Mouse (Mus musculus): ENCODE measurements around the gene Scrn3. TPM values are rescaled to one million over a fixed set of nuclear protein-coding genes. Genes with fewer than 3 reads are reported as not detected.
A peak's percentile ranks its signal among the peaks of the same experiment; 100 is the strongest.

Scrn3 gene
- polyA plus RNA-seq, 1 experiment from 2014 or later = 21.9 TPM

GRCm38 (mm10) chr2:73270071-73270592 is 42.3 kb upstream of the Scrn3 start:
- peaks cover 29% of the 10 kb centered on the region for H3K4me1 ChIP-seq (ENCODE audit: insufficient read depth)
- no peaks in the 10 kb centered on the region for H3K36me3 ChIP-seq (replicated peaks; ENCODE audit: insufficient read depth, low read length)
- H3K4me3 ChIP-seq (ENCODE audit: low read depth, low read length) = no peak overlapping the region
- ATAC-seq = no peak
- no peak overlapping the region for H3K4me2 ChIP-seq (ENCODE audit: low read depth, low read length)
- H3K9ac ChIP-seq (replicated peaks) = no peak overlapping the region
- peaks cover 97% of the 10 kb centered on the region for H3K27me3 ChIP-seq (ENCODE audit: insufficient read depth, low read length)
- TF ChIP-seq CTCF (IDR thresholded peaks at IDR 0.05; ENCODE audit: low read depth) = no peak
- TF ChIP-seq EP300 (IDR thresholded peaks at IDR 0.05; ENCODE audit: low read depth) = no peak
- no peak overlapping the region for H3K27ac ChIP-seq (ENCODE audit: low read depth)
- no peak for DNase-seq
- H3K9me3 ChIP-seq (ENCODE audit: low read length) = no peaks in the 10 kb centered on the region
- WGBS (ENCODE audit: insufficient replicate concordance) = 1% methylated on average over 14 of the region's 14 CpGs

- H3K9me3 ChIP-seq (ENCODE audit: low read length) = no peaks in the 10 kb centered on the region
- H3K4me3 ChIP-seq (ENCODE audit: low read depth, low read length) = peak overlapping the region; percentile 26; the same call in 1 of the 2 replicates
- TF ChIP-seq CTCF (IDR thresholded peaks at IDR 0.05; ENCODE audit: low read depth) = peak; percentile 20; the same call in 1 of the 2 replicates
- TF ChIP-seq EP300 (IDR thresholded peaks at IDR 0.05; ENCODE audit: low read depth) = no peak
- H3K36me3 ChIP-seq (replicated peaks; ENCODE audit: insufficient read depth, low read length) = no peaks in the 10 kb centered on the region
- DNase-seq = no peak
- no peak overlapping the region for H3K27ac ChIP-seq (ENCODE audit: low read depth)
- H3K9ac ChIP-seq (replicated peaks) = no peak overlapping the region
- H3K4me1 ChIP-seq (ENCODE audit: insufficient read depth) = peaks cover 29% of the 10 kb centered on the region
- WGBS (ENCODE audit: insufficient replicate concordance) = 2% methylated on average over 38 of the region's 38 CpGs
- peak overlapping the region; percentile 18; the same call in 1 of the 2 replicates for H3K4me2 ChIP-seq (ENCODE audit: low read depth, low read length)
- no peak for ATAC-seq
- peaks cover 94% of the 10 kb centered on the region for H3K27me3 ChIP-seq (ENCODE audit: insufficient read depth, low read length)
These were observed 41.6 kb upstream of the Scrn3 start for GRCm38 (mm10) chr2:73270593-73271458.

DNA sequence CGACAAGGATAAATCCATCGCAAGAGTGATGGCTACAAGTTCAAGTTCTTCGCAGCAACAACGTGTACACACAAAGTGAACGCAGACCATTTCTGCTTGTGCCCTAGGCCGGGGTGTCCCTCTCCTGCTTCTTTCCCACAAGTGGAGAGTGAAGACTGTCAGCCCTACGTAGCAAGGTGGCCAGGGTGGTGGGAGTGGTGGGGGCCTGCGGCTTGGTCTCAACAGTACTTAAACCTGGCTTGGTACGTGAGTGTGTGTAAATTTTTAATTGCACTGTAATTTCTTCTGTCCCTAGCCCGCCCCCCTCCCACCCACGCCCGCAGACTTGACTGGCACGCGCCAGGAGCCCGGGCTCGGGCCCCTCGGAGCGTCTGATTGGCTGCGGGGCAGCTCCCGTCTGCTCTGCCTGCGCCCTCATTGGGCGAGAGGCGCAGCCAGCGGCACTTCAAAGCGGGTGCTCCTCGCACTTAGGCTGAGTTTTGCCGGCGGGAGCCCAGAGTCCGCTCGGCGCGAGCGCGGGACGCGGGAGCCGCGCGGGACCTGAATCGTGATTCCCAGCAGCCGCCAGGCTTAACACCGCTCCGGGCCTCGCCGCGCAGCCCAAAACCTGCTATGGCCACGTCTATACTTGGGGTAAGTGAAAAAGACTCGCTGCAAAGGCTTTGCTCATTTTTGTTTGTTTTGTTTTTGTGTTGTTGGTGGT is 40.8 kb upstream of the Scrn3 start, which contains the start of gene Sp9:
Sp9 (plus strand) TSS at position 467 of the 703 bp plus-strand sequence.
- H3K27me3 ChIP-seq (ENCODE audit: insufficient read depth, low read length) = peaks cover 94% of the 10 kb centered on the region
- H3K36me3 ChIP-seq (replicated peaks; ENCODE audit: insufficient read depth, low read length) = no peaks in the 10 kb centered on the region
- H3K4me3 ChIP-seq (ENCODE audit: low read depth, low read length) = peak within 1 kb of the TSS; percentile 43
- peak within 1 kb of the TSS; percentile 68 for H3K4me2 ChIP-seq (ENCODE audit: low read depth, low read length)
- peaks cover 29% of the 10 kb centered on the region for H3K4me1 ChIP-seq (ENCODE audit: insufficient read depth)
- no peak within 1 kb of the TSS for H3K9ac ChIP-seq (replicated peaks)
- ATAC-seq = peak; percentile 51; the same call in 1 of the 2 replicates
- H3K27ac ChIP-seq (ENCODE audit: low read depth) = no peak within 1 kb of the TSS
- TF ChIP-seq EP300 (IDR thresholded peaks at IDR 0.05; ENCODE audit: low read depth) = no peak
- no peak for TF ChIP-seq CTCF (IDR thresholded peaks at IDR 0.05; ENCODE audit: low read depth)
- peak; percentile 51 for DNase-seq
- H3K9me3 ChIP-seq (ENCODE audit: low read length) = no peaks in the 10 kb centered on the region
- WGBS (ENCODE audit: insufficient replicate concordance) = 2% methylated on average over 48 of the region's 48 CpGs

- peak overlapping the region; percentile 43 for H3K4me3 ChIP-seq (ENCODE audit: low read depth, low read length)
- WGBS (ENCODE audit: insufficient replicate concordance) = 2% methylated on average over 46 of the region's 55 CpGs
- no peaks in the 10 kb centered on the region for H3K36me3 ChIP-seq (replicated peaks; ENCODE audit: insufficient read depth, low read length)
- H3K27me3 ChIP-seq (ENCODE audit: insufficient read depth, low read length) = peaks cover 95% of the 10 kb centered on the region
- H3K4me1 ChIP-seq (ENCODE audit: insufficient read depth) = peaks cover 34% of the 10 kb centered on the region
- no peak for TF ChIP-seq EP300 (IDR thresholded peaks at IDR 0.05; ENCODE audit: low read depth)
- TF ChIP-seq CTCF (IDR thresholded peaks at IDR 0.05; ENCODE audit: low read depth) = no peak
- H3K4me2 ChIP-seq (ENCODE audit: low read depth, low read length) = peak overlapping the region; percentile 68
- H3K27ac ChIP-seq (ENCODE audit: low read depth) = no peak overlapping the region
- H3K9ac ChIP-seq (replicated peaks) = no peak overlapping the region
- no peaks in the 10 kb centered on the region for H3K9me3 ChIP-seq (ENCODE audit: low read length)
- DNase-seq = no peak
- ATAC-seq = no peak
These were observed 39.8 kb upstream of the Scrn3 start for GRCm38 (mm10) chr2:73272351-73273248.

- no peak overlapping the region for H3K27ac ChIP-seq (ENCODE audit: low read depth)
- H3K9ac ChIP-seq (replicated peaks) = no peak overlapping the region
- H3K27me3 ChIP-seq (ENCODE audit: insufficient read depth, low read length) = peaks cover 95% of the 10 kb centered on the region
- no peaks in the 10 kb centered on the region for H3K9me3 ChIP-seq (ENCODE audit: low read length)
- H3K4me1 ChIP-seq (ENCODE audit: insufficient read depth) = peaks cover 34% of the 10 kb centered on the region
- peak overlapping the region; percentile 68 for H3K4me2 ChIP-seq (ENCODE audit: low read depth, low read length)
- WGBS (ENCODE audit: insufficient replicate concordance) = 1% methylated on average over 100 of the region's 110 CpGs
- DNase-seq (peak; percentile 31), ATAC-seq (peak; percentile 33)
- peak overlapping the region; percentile 43 for H3K4me3 ChIP-seq (ENCODE audit: low read depth, low read length)
- TF ChIP-seq CTCF (IDR thresholded peaks at IDR 0.05; ENCODE audit: low read depth) (no peak), EP300 (IDR thresholded peaks at IDR 0.05; ENCODE audit: low read depth) (no peak)
- H3K36me3 ChIP-seq (replicated peaks; ENCODE audit: insufficient read depth, low read length) = no peaks in the 10 kb centered on the region
These were observed 38.9 kb upstream of the Scrn3 start for GRCm38 (mm10) chr2:73273249-73274118.

Data from liver, postnatal 0 days (tissue).